Mouse (Mus musculus) thymus, postnatal 14 days (tissue): ENCODE measurements around the gene Amz2.
A peak's percentile ranks its signal among the peaks of the same experiment; 100 is the strongest.

Source experiments
- DNase-seq: peaks from one replicate; pipeline ENCODE4 v3.0.0; 2021

Amz2 gene

DNA sequence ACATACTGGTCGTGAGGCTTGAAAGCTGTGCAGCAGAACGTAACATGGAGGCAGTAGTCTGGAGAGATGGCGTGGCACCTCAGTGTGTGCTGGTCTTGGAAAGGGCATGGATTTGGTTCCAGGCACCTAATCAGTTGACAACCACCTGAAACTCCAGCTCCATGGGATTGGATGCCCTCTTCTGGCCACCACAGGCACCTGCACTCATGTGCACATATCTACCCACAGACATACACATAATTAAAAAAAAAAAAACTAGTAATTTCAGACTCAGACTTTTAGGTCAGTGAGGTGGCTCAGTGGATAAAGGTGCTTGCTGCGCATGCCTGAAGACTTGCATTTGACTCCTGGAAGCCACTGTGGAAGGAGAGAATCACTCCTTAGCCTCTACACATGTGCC lies 3.5 kb upstream of the Amz2 start:
- no peak for DNase-seq

DNA sequence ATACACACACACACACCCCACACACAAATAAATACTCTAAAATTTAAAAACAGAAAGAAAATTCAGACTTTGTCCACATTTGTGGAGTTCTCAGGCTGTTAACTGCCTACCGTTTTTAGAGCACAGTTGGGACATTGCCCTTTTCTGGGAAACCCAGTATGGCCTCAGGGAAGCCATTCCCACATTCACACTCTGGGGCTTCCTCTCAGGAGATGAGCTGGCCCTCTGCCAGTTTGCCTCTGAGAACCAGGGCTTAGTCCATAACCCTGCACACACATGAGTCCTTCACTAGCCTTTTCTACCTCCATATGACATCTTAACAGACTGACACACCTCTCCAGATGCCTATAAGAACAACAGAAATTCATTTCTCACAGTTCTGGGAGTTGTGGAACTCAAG lies 2.5 kb upstream of the Amz2 start:
- no peak for DNase-seq

DNA sequence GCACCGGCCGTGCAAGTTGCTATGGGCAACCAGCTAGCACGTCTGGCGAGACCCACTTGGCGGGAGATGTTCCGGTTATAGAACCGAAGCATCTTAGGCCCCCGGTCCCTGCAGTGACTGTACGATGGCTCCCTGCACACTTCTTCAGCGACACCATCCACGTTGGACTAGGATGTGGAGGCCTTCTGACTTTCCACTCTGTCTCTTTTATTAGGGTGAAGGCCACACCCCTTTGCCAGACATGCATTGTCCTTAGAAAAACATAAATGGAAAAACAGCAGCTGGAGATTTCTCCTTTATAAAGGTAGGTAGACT lies 483 bp downstream of the Amz2 start:
- DNase-seq: no peak

DNA sequence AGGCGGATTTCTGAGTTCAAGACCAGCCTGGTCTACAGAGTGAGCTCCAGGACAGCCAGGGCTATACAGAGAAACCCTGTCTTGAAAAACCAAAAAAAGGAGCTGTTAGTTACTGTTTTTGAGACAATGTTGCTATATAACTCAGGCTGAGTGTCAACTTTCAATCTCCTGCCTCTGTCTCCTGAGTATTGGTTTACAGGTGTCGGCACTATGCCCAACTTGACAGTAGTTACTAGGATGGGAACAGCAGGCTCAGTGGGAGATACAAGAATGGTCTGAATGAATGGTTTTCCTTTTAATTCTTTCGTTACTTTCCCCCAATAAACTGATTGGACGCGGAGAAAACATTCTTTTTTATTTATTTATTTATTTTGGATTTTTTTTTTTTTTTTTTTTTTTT lies 1.6 kb downstream of the Amz2 start:
- no peak for DNase-seq

DNA sequence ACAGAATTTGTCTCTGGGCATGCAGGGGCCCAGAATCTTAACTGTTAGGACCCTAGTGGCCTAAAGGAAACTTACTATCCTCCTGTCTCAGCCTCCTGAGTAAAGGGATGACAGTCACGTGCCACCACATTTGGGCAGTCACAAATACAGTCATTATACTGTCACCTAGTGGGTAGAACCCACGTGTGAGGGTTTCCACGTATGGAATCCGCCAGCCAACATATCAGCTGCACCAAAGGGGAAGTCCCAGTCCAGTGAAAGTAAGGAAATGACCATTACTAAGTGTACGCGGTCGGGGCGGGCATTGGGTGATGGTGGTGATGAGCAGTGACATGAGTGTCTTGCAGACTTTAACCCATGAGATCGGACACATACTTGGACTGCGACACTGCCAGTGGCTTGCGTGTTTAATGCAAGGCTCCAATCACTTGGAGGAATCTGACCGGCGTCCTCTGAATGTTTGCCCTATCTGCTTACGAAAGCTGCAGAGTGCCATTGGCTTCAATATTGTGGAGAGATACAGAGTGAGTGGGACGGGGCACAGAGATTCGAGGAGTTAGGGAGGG lies 8.6 kb downstream of the Amz2 start:
- DNase-seq: no peak

DNA sequence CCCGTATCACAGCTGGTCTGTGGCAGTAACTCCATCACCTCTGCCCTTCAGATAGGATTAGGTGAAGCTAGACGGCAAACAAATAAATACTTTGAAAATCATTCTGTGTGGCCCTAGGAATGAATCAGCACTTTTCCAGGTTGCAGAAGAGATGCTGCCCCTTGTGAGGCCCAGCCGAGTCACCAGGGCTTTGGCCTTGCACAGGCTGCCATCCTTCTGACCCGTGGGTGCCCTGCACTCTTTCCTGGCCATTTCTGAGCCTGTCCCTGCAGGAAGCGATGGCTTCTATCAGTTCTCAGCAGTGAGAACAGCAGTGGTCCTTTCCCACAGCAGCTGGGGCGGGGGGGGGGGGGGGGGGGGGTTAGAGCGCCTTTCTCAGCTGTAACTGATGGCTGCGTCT lies 11.1 kb downstream of the Amz2 start:
- DNase-seq: no peak

DNA sequence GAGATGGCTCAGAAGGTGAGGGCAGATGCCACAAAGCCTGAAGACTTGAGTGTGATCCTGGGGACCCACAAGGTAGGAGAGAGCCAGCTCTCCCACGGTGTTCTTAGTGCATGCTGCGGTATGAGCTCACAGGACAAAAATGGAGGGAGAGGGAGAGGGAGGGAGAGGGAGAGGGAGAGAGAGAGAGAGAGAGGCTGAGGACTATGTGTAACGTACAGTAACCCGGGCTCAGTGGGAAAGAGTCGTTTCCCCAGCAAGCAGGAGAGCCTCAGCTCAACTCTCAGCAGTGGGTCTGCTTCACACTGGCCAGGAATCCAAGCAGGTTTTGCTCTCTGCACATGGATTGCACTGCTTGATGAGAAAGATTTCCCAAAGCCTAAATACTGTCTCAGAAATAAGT lies 13.5 kb downstream of the Amz2 start:
- DNase-seq: no peak

DNA sequence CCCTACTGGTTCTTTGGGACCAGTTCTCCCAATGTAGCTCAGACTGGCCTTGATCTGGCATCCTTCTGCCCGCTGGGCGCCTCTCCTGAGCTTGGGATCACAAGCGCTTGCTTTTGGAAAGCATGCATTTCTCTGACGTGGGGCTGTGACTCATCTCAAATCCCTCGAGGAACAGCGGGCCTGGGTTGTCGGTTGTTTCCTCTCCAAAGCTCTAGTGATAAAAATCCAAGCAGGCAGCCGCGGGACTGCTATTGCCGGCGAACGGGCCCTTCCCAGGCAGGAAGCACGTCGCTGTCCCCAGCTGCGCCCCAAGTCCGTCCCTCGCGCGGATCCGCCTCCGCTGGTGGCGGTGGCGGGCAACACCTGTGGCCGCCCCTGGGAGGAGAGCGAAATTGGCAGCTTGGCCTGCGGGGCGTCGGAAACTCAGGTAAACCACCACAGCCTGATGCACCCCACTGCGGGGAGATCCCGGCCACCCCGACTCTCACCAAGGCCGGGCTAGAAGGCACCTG lies 14.1 kb downstream of the Amz2 start:
- DNase-seq: peak; percentile 88

DNA sequence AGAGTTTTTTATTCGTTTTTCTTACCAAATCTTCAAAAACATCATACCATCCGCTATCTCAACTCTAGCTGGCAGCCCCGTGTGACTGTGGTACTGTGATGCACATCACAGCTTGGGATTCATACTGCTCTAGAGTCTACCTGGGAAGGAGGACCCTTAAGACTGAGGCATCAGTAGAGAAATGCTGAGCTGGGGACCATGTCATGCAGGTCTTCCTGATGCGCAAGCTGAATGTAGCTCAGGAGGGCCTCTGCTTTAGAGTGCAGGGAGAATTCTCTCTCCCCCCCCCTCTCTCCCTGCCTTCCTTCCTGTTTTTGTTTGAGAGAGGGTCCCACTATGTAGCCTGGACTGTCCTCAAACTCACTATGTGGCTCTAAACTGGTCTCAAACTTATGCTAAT lies 14.9 kb downstream of the Amz2 start:
- DNase-seq: no peak

DNA sequence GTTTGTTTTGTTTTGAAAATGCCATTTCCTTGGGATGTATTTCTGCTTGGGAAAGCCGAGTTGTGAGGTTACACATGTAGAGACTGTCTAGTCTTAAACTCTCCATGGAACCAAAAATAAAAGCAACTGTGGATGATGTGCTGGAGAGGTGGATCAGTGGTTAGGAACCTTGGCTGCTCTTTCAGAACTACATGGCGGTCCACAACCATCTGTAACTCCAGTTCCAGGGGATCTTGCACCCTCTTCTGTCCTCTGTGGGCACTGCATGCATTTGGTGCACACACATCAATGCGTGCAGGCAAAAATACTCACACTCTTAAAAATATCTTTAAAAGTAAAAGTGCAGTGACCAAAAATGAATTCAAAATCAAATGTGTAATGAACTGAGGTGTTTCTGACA lies 15.4 kb downstream of the Amz2 start:
- DNase-seq: peak; percentile 72

DNA sequence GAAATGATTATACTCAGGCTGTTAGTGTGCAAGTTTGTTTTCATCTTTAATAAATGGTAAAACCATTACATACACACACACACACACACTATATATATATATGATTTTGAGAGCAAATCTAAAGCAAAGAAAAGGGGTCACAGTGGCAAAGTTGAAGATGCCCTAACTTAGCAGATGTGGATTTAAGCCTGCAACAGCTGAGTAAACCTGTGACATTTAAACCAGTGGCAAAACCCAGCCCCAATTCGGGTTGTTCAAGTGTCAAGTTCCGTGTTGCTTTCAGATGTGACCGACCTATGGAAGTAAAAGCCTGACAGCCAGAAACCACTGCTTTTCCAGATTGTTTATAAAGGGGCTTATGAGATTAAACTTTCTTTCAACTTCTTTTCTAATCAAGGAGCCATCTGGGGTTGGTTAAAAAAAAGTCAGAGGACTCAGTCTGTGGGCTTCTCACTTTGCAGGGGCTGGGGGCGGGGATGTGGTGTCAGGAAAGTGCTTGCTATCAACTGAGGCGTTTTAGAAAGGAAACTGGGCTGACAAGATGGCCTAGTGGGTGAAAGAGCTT lies 16.5 kb downstream of the Amz2 start:
- DNase-seq: no peak

DNA sequence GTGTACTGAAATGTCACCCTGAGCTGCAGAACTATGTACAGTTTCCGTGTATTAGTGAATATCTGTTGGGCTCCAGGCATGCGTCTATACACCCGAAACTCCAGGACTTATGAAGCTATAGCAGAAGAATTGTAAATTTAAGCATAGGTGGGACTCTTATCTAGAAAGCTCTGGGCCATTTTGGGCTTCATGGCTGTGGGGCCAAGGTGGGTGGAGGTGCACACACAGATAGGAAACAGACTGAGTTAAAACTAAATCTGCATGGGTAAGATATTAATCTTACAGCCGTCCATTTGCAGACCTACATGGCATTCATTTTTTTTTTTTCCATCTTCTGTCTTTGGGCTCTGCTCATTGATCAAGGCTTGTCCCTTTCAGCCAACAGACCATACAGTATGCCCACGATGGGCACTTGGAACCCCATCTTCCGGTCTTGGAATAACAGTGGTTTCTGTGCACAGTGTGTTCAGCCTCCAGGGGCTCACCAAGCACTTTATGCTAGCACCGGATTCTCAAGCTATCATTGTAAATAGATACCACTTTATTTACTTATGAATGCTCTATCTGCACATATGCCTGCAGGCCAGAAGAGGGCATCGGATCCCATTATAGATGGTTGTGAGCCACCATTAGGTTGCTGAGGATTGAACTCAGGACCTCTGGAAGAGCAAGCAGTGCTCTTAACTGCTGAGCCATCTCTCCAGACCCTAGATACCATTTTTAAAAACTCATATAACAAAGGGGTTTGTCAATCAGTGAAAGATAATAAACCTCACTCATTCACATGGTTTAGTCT lies 17.9 kb downstream of the Amz2 start:
- no peak for DNase-seq

DNA sequence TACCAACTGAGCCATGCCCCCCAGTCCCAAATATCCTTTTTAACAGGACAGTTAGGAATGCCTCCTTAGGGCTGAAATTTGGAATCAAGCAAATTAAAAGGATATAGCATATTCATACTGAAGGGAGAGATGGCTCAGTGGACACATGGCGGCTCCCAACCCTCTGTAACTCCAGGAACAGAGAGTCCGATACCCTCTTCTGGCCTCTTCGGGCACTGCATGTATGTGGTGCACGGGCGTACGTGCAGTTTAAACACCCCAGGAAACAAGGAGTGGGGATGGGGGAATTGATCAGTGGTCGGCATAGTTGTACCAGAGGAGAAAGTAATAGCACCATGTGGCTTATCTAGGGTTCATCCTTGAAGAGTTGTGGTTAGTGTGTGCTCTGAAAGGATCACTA lies 18.9 kb downstream of the Amz2 start:
- DNase-seq: peak; percentile 64

DNA sequence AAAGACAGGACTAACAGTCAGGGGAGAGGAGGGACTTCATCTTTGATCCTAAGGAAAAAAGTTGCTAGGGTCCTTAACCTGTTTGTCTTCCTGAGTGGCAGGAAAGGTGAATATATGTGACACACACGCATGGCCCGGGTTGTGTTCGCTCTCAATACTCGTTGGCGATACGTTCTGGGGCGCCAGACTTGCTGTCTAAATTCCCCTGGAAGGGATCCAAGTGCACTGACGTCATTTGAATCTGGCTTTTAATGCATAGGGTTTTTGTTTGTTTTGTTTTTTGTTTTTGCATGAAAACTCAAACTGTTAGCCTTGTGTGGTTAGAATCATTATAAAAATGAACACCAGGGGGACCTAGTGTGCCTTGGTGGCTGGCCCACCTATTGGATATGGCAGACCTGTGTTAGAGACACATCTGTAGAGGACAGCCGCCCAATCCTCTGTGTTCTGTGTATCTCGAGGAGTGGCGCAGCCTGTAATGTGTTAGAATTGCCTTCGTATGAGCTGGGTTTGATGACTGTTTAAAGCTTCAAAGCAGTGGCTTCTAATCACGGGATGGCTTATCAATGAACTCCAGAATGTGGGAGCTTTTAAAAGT lies 19.8 kb downstream of the Amz2 start:
- peak; percentile 58 for DNase-seq

DNA sequence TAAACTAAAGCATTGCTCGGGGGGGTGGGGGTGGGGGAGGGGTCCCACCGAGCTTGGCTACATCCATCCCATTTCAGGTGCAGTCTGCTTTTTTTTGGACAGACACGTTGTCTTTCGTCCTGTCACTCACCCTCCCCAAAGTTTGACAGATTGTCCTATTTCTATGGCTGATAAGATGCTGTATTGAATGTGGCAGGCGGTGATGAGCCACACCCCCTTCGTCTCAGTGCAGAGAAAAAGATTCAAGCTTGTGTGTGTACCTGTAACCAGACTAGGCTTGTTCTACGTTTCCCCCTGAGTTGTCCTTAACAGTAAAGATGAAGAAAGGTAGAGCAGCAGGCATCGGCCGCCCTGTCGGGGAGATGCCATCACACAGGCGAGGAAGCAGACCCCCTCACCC lies 25.4 kb downstream of the Amz2 start:
- no peak for DNase-seq

DNA sequence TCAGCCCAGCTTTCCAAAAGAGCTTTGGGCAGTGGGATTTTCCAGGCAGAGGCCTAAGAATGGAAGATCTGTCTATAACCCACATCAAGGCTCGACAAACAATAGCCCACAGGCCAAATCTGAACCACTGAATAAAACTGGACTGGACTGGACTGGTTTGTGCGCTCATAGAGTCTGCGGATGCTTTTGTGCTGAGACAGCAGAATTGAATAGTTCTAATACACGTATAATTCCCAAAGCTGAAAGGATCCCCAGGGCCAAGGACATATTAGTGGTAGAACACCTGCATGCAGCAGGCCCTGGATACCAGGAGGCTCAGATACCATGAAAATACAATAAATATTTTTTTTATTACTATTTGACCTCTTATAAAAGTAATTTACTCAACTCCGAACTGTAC lies 30.5 kb downstream of the Amz2 start:
- no peak for DNase-seq

DNA sequence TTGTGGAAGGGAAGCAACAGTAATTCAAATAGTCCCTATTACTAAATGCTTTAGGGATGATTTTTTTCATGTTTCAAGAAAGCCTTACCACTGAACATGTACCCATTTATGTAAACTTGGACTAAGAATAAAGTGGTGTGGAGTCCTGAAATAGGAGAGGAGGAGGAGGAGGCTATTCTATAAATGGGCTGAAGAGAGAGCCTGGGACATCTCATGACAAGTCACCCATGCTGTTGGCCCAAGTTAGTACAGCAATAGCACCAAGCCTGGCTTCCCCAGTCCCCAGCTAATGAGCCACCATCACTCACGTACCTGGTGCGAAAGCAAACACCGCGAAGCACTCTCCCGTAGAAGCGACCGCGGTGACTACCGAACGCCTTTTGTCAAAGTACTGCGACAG lies 32.4 kb downstream of the Amz2 start:
- DNase-seq: no peak

DNA sequence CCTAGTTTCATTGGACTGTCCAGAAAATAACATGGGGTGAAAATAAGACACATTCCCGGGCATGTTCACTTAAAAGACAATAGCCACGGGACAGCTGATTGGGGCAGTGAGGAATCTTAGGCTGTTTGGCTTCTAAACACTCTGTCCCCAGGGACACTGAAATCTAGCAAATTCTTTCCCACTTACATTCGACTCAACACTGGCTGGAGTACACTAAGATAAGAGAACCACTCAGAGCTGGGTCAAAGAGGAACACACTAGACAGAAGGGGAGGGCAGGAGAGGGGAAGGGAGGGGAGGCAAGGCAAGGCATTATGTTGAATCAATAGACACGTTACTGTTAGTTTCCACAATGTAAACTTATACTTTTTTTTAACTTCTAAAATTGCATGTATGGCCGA lies 34.8 kb downstream of the Amz2 start:
- no peak for DNase-seq

DNA sequence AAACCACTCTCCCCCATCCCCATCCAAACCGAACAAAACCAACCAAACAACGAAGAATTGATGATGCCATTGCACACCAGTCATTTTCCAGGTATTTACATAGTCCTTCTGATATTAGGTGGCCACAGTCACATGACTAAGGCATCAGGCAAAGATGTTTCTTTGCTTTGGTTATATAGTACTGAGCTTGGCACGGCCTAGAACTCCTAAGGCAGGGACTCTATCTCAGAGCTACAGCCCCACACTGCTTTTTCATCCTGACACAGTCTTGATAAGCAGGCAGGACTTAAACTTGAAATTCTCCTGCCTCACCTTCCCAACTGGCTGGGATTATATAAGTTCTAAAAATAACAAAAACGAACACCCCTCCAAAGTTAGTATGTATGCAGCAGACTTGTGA lies 39.3 kb downstream of the Amz2 start:
- no peak for DNase-seq

DNA sequence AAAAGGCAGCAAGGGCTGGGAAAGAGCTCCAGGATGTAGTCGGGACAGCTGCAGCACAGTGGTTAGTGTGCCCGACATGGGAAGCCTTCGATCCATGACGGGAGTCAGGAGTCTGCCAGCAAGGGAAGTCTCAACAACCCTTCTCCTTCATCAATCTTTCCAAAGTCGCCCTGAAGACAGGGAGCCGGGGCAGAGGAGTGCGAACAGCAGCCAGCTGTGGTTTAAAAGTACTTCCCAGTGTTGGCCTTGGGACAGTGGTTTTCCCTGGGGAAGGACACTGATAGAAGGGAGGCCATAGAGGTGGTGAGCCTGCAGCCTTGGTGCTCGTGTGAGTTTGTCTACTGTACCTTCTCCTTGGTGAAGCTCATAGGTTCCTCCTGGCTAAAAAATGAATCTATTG lies 41.2 kb downstream of the Amz2 start:
- no peak for DNase-seq

DNA sequence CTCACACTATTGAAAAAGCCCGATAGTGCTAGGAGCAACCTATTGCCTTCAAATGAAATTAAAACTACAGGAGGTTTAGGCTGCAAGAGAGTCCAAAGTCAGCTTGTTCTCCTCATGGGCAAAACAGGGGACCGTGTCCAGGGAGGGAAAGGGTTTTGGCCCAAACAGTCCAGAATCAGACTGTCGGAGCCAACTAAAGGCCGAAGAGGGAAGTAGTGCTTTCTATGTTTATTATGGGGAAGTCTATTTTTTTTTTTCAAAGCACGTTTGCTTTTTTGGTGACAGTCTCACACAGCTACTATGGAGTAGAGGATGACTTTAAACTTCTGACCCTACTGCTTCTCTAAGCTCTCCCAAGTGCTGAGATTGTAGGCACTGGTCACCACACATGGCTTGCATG lies 42.4 kb downstream of the Amz2 start:
- DNase-seq: no peak

DNA sequence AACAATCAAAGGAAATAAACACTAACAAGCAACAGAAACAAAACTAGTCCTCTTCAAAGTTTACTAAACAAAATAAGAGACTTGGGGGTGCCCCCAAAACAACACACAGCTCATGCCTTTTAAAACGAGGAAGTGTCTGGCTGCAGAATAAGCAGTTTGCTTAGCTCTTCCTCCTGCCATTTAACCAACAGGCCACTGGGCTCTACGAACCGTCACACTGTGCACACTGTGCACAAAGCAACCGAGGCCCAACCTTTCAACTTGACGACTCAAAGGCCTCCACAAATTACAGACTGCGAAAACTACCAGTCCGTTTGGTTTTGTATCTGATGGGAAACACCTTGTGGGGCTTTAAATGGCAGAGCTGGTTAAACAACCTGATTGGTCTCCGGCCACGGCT lies 44.4 kb downstream of the Amz2 start:
- DNase-seq: peak; percentile 25

DNA sequence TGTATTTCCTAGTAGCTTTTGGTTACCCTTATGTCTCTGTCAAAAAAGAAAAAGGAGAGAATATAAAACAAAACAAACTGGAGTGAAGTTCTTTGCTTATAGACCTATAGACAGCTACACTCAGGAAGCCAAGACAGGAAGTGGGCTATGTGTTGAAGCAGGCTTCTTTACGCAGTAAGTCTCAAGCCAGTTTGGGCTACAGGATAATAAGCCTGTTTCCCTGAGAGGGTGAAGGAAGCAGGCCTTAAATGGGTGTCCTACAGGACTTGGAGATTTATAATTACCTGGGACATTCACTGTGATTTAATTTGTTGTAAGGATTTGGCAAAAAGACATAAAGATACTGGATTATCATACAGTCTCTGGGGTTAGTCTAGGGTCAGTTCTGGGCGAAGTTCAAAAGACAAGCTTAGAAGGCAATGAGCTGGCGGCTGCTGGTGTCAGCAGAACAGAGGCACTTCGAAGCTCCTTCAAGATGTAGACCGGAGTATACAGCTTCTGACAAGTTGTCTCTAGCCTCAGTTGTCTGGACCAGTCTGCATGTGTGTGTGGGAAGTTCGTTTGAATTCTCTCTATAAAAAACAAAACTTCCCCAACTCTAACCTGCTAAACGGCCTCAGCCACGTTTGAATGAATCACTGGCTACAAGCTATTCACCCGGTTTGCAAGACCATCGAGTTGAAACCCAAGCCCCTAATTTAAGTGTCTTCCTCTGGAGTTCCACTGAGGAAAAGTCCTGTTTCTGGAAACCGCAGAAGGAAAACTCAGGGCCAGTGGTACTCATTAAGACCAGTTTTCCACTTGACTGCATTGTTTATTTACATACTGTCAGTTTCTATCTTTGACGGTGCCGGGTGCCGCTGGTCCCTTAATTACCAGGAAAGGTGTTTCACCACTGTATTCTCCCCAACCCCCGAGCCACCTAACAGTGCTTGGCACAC lies 45.4 kb downstream of the Amz2 start:
- peak; percentile 50 for DNase-seq
